Mouse (Mus musculus): Measurements from ENCODE around the gene Slc24a4. TPM values are rescaled to one million over a fixed set of nuclear protein-coding genes. Genes with fewer than 3 reads are reported as not detected.
"Not testable (repeated sequence)": the region's sequence is repeated elsewhere in the genome, so short reads cannot be mapped to it uniquely, and the experiment has no call there.

Slc24a4 gene
- polyA plus RNA-seq, 1 experiment from 2014 or later = 0.39 TPM

GRCm38 (mm10) chr12:102258522-102259112, 130.1 kb downstream of the Slc24a4 start:
- Histone ChIP-seq H3K4me1 (no peaks in the 10 kb centered on the region), H3K27me3 (replicated peaks) (no peaks in the 10 kb centered on the region), H3K9me3 (no peaks in the 10 kb centered on the region), H3K4me2 (replicated peaks) (no peak overlapping the region), H3K4me3 (no peak overlapping the region), H3K27ac (no peak overlapping the region), H3K36me3 (no peaks in the 10 kb centered on the region), H3K9ac (no peak overlapping the region)
- 82% methylated on average over 3 of the region's 3 CpGs for WGBS
- ATAC-seq (ENCODE audit: low FRiP score, low read depth) = no peak

- no peak overlapping the region for H3K9ac ChIP-seq
- ATAC-seq (ENCODE audit: low FRiP score, low read depth) = no peak
- no peaks in the 10 kb centered on the region for H3K9me3 ChIP-seq
- H3K4me3 ChIP-seq = no peak overlapping the region
- no peak overlapping the region for H3K4me2 ChIP-seq (replicated peaks)
- H3K27me3 ChIP-seq (replicated peaks) = no peaks in the 10 kb centered on the region
- 64% methylated on average over 8 of the region's 8 CpGs for WGBS
- no peak overlapping the region for H3K27ac ChIP-seq
- H3K36me3 ChIP-seq = no peaks in the 10 kb centered on the region
- no peaks in the 10 kb centered on the region for H3K4me1 ChIP-seq
Observed at GRCm38 (mm10) chr12:102261933-102262396, 133.4 kb downstream of the Slc24a4 start.

- H3K4me1 ChIP-seq = no peaks in the 10 kb centered on the region
- no peaks in the 10 kb centered on the region for H3K36me3 ChIP-seq
- no peaks in the 10 kb centered on the region for H3K27me3 ChIP-seq (replicated peaks)
- no peak overlapping the region for H3K4me3 ChIP-seq
- no peak overlapping the region for H3K27ac ChIP-seq
- H3K9ac ChIP-seq = no peak overlapping the region
- ATAC-seq (ENCODE audit: low FRiP score, low read depth) = no peak
- H3K9me3 ChIP-seq = no peaks in the 10 kb centered on the region
- no peak overlapping the region for H3K4me2 ChIP-seq (replicated peaks)
- 95% methylated on average over 2 of the region's 2 CpGs for WGBS
Observed at GRCm38 (mm10) chr12:102262809-102263208, 134.3 kb downstream of the Slc24a4 start.

- Histone ChIP-seq H3K9ac (no peak overlapping the region), H3K27me3 (replicated peaks) (no peaks in the 10 kb centered on the region), H3K4me3 (no peak overlapping the region), H3K9me3 (no peaks in the 10 kb centered on the region), H3K4me1 (no peaks in the 10 kb centered on the region), H3K27ac (no peak overlapping the region), H3K4me2 (replicated peaks) (no peak overlapping the region), H3K36me3 (no peaks in the 10 kb centered on the region)
- ATAC-seq (ENCODE audit: low FRiP score, low read depth) = no peak
Observed at GRCm38 (mm10) chr12:102263249-102263648, 134.7 kb downstream of the Slc24a4 start.

GRCm38 (mm10) chr12:102266433-102266832, 137.9 kb downstream of the Slc24a4 start:
- H3K4me3 ChIP-seq = no peak overlapping the region
- ATAC-seq (ENCODE audit: low FRiP score, low read depth) = no peak
- H3K9ac ChIP-seq = no peak overlapping the region
- no peak overlapping the region for H3K27ac ChIP-seq
- H3K36me3 ChIP-seq = no peaks in the 10 kb centered on the region
- WGBS = 91% methylated on average over 8 of the region's 8 CpGs
- no peak overlapping the region for H3K4me2 ChIP-seq (replicated peaks)
- no peaks in the 10 kb centered on the region for H3K4me1 ChIP-seq
- no peaks in the 10 kb centered on the region for H3K9me3 ChIP-seq
- H3K27me3 ChIP-seq (replicated peaks) = no peaks in the 10 kb centered on the region

GRCm38 (mm10) chr12:102269144-102269543, 140.6 kb downstream of the Slc24a4 start:
- H3K4me3 ChIP-seq = no peak overlapping the region

GRCm38 (mm10) chr12:102270776-102271405, 142.4 kb downstream of the Slc24a4 start:
- 90% methylated on average over 6 of the region's 6 CpGs for WGBS
- Histone ChIP-seq H3K4me2 (replicated peaks) (no peak overlapping the region), H3K9ac (no peak overlapping the region), H3K4me3 (no peak overlapping the region), H3K27ac (no peak overlapping the region), H3K9me3 (no peaks in the 10 kb centered on the region), H3K4me1 (no peaks in the 10 kb centered on the region), H3K27me3 (replicated peaks) (no peaks in the 10 kb centered on the region), H3K36me3 (no peaks in the 10 kb centered on the region)
- ATAC-seq (ENCODE audit: low FRiP score, low read depth) = no peak

More at GRCm38 (mm10) chr12:102269144-102269543, 140.6 kb downstream of the Slc24a4 start:
- no peaks in the 10 kb centered on the region for H3K4me1 ChIP-seq
- H3K27ac ChIP-seq = no peak overlapping the region
- H3K27me3 ChIP-seq (replicated peaks) = no peaks in the 10 kb centered on the region
- H3K4me2 ChIP-seq (replicated peaks) = no peak overlapping the region
- no peak for ATAC-seq (ENCODE audit: low FRiP score, low read depth)
- no peaks in the 10 kb centered on the region for H3K36me3 ChIP-seq
- WGBS = 51% methylated on average over 2 of the region's 2 CpGs
- H3K9me3 ChIP-seq = no peaks in the 10 kb centered on the region
- H3K9ac ChIP-seq = no peak overlapping the region

- Histone ChIP-seq H3K9ac (no peak overlapping the region), H3K36me3 (no peaks in the 10 kb centered on the region), H3K9me3 (no peaks in the 10 kb centered on the region), H3K27ac (no peak overlapping the region), H3K4me1 (no peaks in the 10 kb centered on the region), H3K4me3 (no peak overlapping the region), H3K4me2 (replicated peaks) (no peak overlapping the region), H3K27me3 (replicated peaks) (no peaks in the 10 kb centered on the region)
- WGBS = 82% methylated on average over 4 of the region's 4 CpGs
- no peak for ATAC-seq (ENCODE audit: low FRiP score, low read depth)
Observed at GRCm38 (mm10) chr12:102271447-102271846, 142.9 kb downstream of the Slc24a4 start.

- Histone ChIP-seq H3K9ac (no peak overlapping the region), H3K4me1 (no peaks in the 10 kb centered on the region), H3K4me3 (no peak overlapping the region), H3K9me3 (no peaks in the 10 kb centered on the region), H3K36me3 (no peaks in the 10 kb centered on the region), H3K4me2 (replicated peaks) (no peak overlapping the region), H3K27ac (no peak overlapping the region), H3K27me3 (replicated peaks) (no peaks in the 10 kb centered on the region)
- ATAC-seq (ENCODE audit: low FRiP score, low read depth) = no peak
- 71% methylated on average over 7 of the region's 7 CpGs for WGBS
Observed at GRCm38 (mm10) chr12:102275833-102276443, 147.4 kb downstream of the Slc24a4 start.

- ATAC-seq (ENCODE audit: low FRiP score, low read depth); H3K27me3 ChIP-seq (replicated peaks); H3K9me3 ChIP-seq; H3K27ac ChIP-seq; H3K4me2 ChIP-seq (replicated peaks); H3K36me3 ChIP-seq; H3K9ac ChIP-seq; H3K4me3 ChIP-seq: not testable (repeated sequence)
- peaks cover 20% of the 10 kb centered on the region for H3K4me1 ChIP-seq
- WGBS = 69% methylated on average over 4 of the region's 4 CpGs
Observed at GRCm38 (mm10) chr12:102280290-102280689, 151.8 kb downstream of the Slc24a4 start.

- Histone ChIP-seq H3K9ac (no peak overlapping the region), H3K36me3 (no peaks in the 10 kb centered on the region), H3K4me3 (no peak overlapping the region), H3K27ac (no peak overlapping the region), H3K4me2 (replicated peaks) (no peak overlapping the region), H3K27me3 (replicated peaks) (peaks cover 7% of the 10 kb centered on the region; the same call in 1 of the 2 replicates), H3K9me3 (no peaks in the 10 kb centered on the region), H3K4me1 (peaks cover 25% of the 10 kb centered on the region)
- WGBS = 44% methylated on average over 7 of the region's 7 CpGs
- ATAC-seq (ENCODE audit: low FRiP score, low read depth) = no peak
Observed at GRCm38 (mm10) chr12:102280867-102281503, 152.5 kb downstream of the Slc24a4 start.

- no peak for ATAC-seq (ENCODE audit: low FRiP score, low read depth)
- peaks cover 7% of the 10 kb centered on the region; the same call in 1 of the 2 replicates for H3K27me3 ChIP-seq (replicated peaks)
- H3K36me3 ChIP-seq = no peaks in the 10 kb centered on the region
- H3K4me2 ChIP-seq (replicated peaks) = peak overlapping the region; percentile 95; the same call in 1 of the 2 replicates
- no peaks in the 10 kb centered on the region for H3K9me3 ChIP-seq
- WGBS = 74% methylated on average over 2 of the region's 2 CpGs
- H3K4me1 ChIP-seq = peaks cover 32% of the 10 kb centered on the region
- H3K27ac ChIP-seq = no peak overlapping the region
- no peak overlapping the region for H3K4me3 ChIP-seq
- no peak overlapping the region for H3K9ac ChIP-seq
Observed at GRCm38 (mm10) chr12:102282126-102282525, 153.6 kb downstream of the Slc24a4 start.
